Mouse (Mus musculus) adrenal gland, adult 2 months (tissue): ENCODE results near the gene Cdc42bpb. TPM values are rescaled to one million over a fixed set of nuclear protein-coding genes. Genes with fewer than 3 reads are reported as not detected.

ENCODE experiments used
- DNase-seq: peaks from one replicate; pipeline ENCODE4 v3.0.0; 2021
- polyA plus RNA-seq: library from polyadenylated mRNA; depleted of rRNA; stranded (reverse); fragments of >200 nt; gene quantifications from 2 replicates; pipeline ENCODE4 v1.2.3, GENCODE M21; 2012
- total RNA-seq, 2 experiments: library from RNA; stranded (reverse); gene quantifications; 2 replicates each; pipeline ENCODE4 v1.2.3; 2021

The Cdc42bpb gene
- total and polyA plus RNA-seq, 3 experiments: 119 to 339 (median 120) TPM

- DNase-seq: no peak
These were observed 93.0 kb downstream of the Cdc42bpb start for GRCm38 (mm10) chr12:111284532-111284931.

GRCm38 (mm10) chr12:111283573-111283972 lies 93.9 kb downstream of the Cdc42bpb start:
- DNase-seq: no peak

- no peak for DNase-seq
These were observed 101.1 kb downstream of the Cdc42bpb start for GRCm38 (mm10) chr12:111276371-111276770.

- peak; percentile 85 for DNase-seq
These were observed 102.2 kb downstream of the Cdc42bpb start for GRCm38 (mm10) chr12:111275150-111275841.

GRCm38 (mm10) chr12:111274447-111275149 lies 102.9 kb downstream of the Cdc42bpb start:
- no peak for DNase-seq

GRCm38 (mm10) chr12:111274006-111274405 lies 103.5 kb downstream of the Cdc42bpb start:
- DNase-seq: no peak

GRCm38 (mm10) chr12:111272420-111272819 lies 105.1 kb downstream of the Cdc42bpb start:
- DNase-seq: peak; percentile 81

GRCm38 (mm10) chr12:111271966-111272365 lies 105.6 kb downstream of the Cdc42bpb start:
- no peak for DNase-seq

- DNase-seq: no peak
These were observed 106.1 kb downstream of the Cdc42bpb start for GRCm38 (mm10) chr12:111271406-111271805.

- no peak for DNase-seq
These were observed 106.8 kb downstream of the Cdc42bpb start, which contains the start of gene Amn for GRCm38 (mm10) chr12:111270629-111271277. Amn (plus strand) TSS chr12:111271095.

GRCm38 (mm10) chr12:111267673-111268325 lies 109.7 kb downstream of the Cdc42bpb start:
- DNase-seq: no peak

- no peak for DNase-seq
These were observed 110.9 kb downstream of the Cdc42bpb start for GRCm38 (mm10) chr12:111266592-111266991.

- DNase-seq: no peak
These were observed 112.3 kb downstream of the Cdc42bpb start for GRCm38 (mm10) chr12:111265212-111265611.

GRCm38 (mm10) chr12:111263650-111264049 lies 113.9 kb downstream of the Cdc42bpb start:
- DNase-seq: no peak

GRCm38 (mm10) chr12:111251227-111251626 lies 126.3 kb downstream of the Cdc42bpb start:
- no peak for DNase-seq

GRCm38 (mm10) chr12:111250116-111250515 lies 127.4 kb downstream of the Cdc42bpb start:
- no peak for DNase-seq

GRCm38 (mm10) chr12:111249095-111249494 lies 128.4 kb downstream of the Cdc42bpb start:
- DNase-seq: no peak

GRCm38 (mm10) chr12:111246808-111247464 lies 130.6 kb downstream of the Cdc42bpb start:
- no peak for DNase-seq

GRCm38 (mm10) chr12:111245070-111245469 lies 132.4 kb downstream of the Cdc42bpb start:
- no peak for DNase-seq

- DNase-seq: no peak
These were observed 133.8 kb downstream of the Cdc42bpb start for GRCm38 (mm10) chr12:111243733-111244132.
